Mouse (Mus musculus): ENCODE measurements at regions not wholly inside any gene's neighbourhood (a gene's known extent, or its start where the extent isn't known, plus 50 kb on each side); places are given as distances from the start of the nearest gene placed in this dataset.

DNA sequence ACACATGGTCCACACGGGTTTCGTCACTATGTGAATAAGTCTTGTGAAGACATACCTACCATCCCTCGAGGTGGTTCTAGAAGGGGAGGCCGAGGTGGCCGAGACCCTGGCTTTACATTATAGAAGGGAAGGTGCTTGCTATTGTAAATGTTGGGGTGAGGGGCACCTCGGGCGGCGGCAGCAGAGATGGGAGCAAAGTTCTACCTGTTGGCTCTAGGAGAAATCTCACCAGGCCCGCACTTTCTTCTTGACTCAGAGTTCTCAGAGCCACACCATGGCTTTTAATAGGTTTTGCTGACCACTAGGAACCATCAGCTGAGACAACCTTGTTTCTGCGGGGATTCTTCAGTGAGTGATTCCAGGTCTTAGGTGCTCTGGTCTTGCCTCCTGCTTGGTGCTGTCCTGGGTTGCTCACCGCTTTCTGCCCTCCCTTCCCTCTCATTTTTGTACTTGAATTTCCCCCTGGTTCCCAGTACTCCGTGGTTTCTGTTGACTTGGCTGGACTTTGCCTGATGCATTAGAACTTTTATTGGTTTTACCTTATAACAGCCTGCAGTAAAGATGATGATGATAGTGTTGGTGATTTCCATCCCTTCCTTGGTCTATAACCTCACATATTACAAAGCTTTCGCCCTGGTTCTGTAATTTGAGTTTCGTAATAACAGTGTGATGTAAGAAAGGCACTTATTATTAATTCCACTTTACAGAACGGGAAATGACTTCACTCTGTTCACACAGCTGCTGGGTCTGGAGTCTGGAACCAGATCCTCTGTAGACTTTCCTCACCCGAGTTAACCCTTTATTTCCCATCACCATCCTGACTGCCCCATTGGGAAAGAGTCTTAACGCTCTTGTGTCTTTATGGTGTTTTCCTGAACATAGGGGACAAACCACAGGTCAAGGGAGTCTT lies 185.6 kb downstream of the 4933412E24Rik start:
- no peaks in the 10 kb centered on the region for H3K9me3 ChIP-seq (replicated peaks)
- no peak overlapping the region for H3K4me2 ChIP-seq
- 0 out of 2 replicates have a peak, but pooled peaks cover 6% of the 10 kb centered on the region for H3K4me1 ChIP-seq
- no peak overlapping the region for H3K27ac ChIP-seq (replicated peaks)
- H3K9ac ChIP-seq (replicated peaks), result no peak overlapping the region
- no peak for ATAC-seq (ENCODE audit: low FRiP score)
- no peaks in the 10 kb centered on the region; the same call in 1 of the 2 replicates for H3K27me3 ChIP-seq (replicated peaks)
- WGBS, result 89% methylated on average over 17 of the region's 17 CpGs
- H3K4me3 ChIP-seq (replicated peaks), result no peak overlapping the region
- no peaks in the 10 kb centered on the region for H3K36me3 ChIP-seq

DNA sequence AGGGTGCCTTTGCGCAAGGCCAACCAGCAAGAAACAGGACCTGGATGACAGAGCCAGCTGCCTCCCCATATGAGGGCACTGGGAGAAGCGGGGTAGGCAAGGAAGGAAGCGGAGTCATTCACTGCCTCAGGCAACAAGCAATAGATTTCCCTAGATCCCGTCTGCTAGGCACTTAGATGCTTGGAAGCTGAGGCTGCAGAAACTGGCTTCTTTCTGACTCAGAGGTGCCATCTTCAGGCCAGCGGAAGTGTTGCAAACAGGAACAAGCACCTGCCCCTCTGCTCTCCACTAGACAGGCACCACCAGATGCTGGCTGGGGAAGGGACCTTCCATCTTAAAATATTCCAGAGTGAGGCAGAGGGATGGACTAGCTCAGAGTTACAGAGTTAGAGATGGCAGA lies 188.0 kb downstream of the 4933412E24Rik start:
- WGBS, result 18% methylated on average over 5 of the region's 5 CpGs
- Histone ChIP-seq H3K4me2 (peak overlapping the region; percentile 19; the same call in 1 of the 2 replicates), H3K9me3 (replicated peaks) (no peaks in the 10 kb centered on the region), H3K27me3 (replicated peaks) (no peaks in the 10 kb centered on the region; the same call in 1 of the 2 replicates), H3K4me1 (0 out of 2 replicates have a peak, but pooled peaks cover 6% of the 10 kb centered on the region), H3K4me3 (replicated peaks) (no peak overlapping the region), H3K36me3 (no peaks in the 10 kb centered on the region), H3K9ac (replicated peaks) (no peak overlapping the region), H3K27ac (replicated peaks) (no peak overlapping the region)
- ATAC-seq (ENCODE audit: low FRiP score), result peak; percentile 67

DNA sequence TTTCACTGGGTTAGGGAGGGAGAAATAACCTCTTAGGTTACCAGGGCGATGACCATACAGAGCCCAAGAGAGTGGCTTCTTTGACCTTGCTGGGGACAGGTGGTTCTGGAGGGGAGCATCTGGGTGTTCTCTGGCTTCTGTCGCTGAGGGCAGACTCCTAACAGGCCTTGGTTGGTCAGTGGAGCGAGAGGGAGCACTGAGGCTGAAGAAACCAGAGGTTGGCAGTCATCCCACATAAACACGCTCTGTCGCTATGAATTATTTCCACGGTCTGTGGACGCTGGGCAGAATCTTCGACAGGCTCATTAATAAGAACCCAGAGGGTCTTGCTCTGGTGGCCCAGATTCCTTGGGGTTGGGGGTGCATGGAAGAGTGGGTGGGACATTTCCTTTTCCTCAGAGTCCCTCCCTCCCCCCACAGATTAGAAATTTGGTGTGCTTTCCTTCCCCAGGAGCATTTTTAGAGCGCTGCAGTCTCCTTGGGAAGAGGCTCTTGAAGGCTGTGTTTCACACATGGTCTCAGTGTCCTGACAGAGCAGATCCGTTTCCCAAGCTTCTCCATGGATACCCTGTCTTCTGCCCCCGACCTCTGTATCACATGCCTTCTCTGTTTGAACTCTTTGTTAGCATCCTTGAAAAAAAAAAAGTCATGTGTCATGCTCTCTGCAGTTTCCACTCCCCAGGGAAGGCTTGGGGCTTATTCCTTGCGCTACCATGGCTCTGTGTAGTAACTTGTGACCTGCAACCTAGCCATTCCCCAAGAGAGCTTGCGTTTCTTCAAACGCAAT lies 190.1 kb downstream of the 4933412E24Rik start:
- H3K9ac ChIP-seq (replicated peaks), result no peak overlapping the region
- H3K27ac ChIP-seq (replicated peaks), result no peak overlapping the region
- H3K27me3 ChIP-seq (replicated peaks), result no peaks in the 10 kb centered on the region; the same call in 1 of the 2 replicates
- H3K36me3 ChIP-seq, result no peaks in the 10 kb centered on the region
- no peak overlapping the region for H3K4me3 ChIP-seq (replicated peaks)
- H3K9me3 ChIP-seq (replicated peaks), result no peaks in the 10 kb centered on the region
- H3K4me2 ChIP-seq, result no peak overlapping the region
- WGBS, result 51% methylated on average over 14 of the region's 14 CpGs
- 0 out of 2 replicates have a peak, but pooled peaks cover 6% of the 10 kb centered on the region for H3K4me1 ChIP-seq
- no peak for ATAC-seq (ENCODE audit: low FRiP score)

DNA sequence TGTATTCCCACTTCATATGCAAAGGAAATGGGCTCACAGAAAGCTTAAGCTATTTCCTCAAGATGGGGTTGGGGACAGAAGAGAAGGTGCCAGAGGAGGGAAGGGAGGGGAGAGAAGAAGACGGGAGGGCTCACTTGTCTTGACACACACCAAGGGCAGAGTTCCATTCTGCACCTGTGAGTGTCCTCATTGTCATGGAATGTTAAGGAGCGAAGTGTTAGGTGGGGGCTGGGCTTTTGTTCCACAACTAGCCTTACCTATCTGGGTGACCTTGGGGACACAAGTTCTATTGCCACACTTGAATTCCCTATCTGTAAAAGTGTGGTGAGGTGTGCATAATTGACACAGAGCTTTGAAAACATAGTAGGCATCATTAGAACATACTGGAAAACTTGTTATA lies 192.5 kb downstream of the 4933412E24Rik start:
- Histone ChIP-seq H3K9ac (replicated peaks) (no peak overlapping the region), H3K4me3 (replicated peaks) (no peak overlapping the region), H3K36me3 (no peaks in the 10 kb centered on the region), H3K4me1 (0 out of 2 replicates have a peak, but pooled peaks cover 6% of the 10 kb centered on the region), H3K27ac (replicated peaks) (no peak overlapping the region), H3K4me2 (no peak overlapping the region), H3K27me3 (replicated peaks) (no peaks in the 10 kb centered on the region), H3K9me3 (replicated peaks) (no peaks in the 10 kb centered on the region)
- 49% methylated on average over 2 of the region's 2 CpGs for WGBS
- no peak for ATAC-seq (ENCODE audit: low FRiP score)

DNA sequence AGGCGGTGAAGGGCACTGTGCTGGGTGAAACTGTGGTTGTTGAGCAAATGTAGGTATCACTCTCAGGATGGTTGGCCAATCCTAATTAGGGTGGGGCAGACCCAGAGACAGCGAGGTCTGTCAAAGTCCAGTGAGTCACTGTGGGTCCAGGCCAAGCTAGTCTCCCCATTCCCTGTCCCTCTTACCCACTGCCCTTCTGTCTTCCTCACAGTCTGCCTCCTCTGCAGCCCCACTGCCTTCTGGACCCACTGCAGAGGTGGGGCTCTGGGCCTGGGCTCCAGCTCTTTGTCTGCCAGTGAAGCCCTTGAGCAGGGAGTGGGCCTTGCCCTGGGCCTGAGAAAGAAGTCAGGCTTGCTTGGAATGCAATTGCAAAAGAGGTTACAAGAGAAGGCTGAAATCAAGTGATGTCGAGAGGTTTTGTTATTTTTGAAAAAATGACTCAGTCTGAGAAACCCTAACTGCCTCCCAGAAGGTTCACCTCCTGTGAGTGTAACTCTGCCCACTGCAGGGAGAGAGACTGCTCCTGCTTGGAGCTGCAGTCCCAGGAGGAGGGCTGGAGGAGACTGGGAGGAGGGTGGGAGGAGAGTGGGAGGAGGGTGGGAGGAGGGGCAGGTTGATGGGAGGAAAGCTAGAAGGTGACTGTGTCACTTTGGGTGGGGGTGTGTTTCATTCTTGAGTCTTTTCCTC lies 193.3 kb downstream of the 4933412E24Rik start:
- ATAC-seq (ENCODE audit: low FRiP score), result no peak

DNA sequence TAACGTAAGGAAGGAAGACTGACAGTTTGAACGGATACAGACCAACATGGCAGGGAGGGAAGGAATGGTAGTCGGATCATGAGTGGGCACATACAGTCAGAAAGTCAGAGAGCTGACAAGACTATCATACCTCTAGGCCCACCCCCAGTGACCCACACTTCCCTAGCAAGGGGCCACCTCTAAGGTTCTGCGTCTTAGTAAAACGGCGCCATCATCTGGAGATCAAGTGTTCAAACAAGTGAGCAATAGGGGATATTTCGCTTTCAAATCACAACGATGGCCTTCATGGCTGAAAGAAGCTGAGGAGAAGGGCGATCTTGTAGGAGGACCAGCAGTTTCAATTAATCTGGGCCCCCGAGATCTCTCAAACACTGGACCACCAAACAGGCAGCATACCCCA lies 196.1 kb downstream of the 4933412E24Rik start:
- no peak for ATAC-seq (ENCODE audit: low FRiP score)
- Histone ChIP-seq H3K27ac (replicated peaks) (no peak overlapping the region), H3K4me3 (replicated peaks) (no peak overlapping the region), H3K9me3 (replicated peaks) (no peaks in the 10 kb centered on the region), H3K27me3 (replicated peaks) (no peaks in the 10 kb centered on the region), H3K4me1 (no peaks in the 10 kb centered on the region), H3K4me2 (no peak overlapping the region), H3K9ac (replicated peaks) (no peak overlapping the region), H3K36me3 (no peaks in the 10 kb centered on the region)
- 84% methylated on average over 10 of the region's 10 CpGs for WGBS

More for the DNA sequence above, 193.3 kb downstream of the 4933412E24Rik start:
- Histone ChIP-seq H3K4me2 (no peak overlapping the region), H3K9ac (replicated peaks) (no peak overlapping the region), H3K9me3 (replicated peaks) (no peaks in the 10 kb centered on the region), H3K4me3 (replicated peaks) (no peak overlapping the region), H3K36me3 (no peaks in the 10 kb centered on the region), H3K4me1 (0 out of 2 replicates have a peak, but pooled peaks cover 6% of the 10 kb centered on the region), H3K27me3 (replicated peaks) (no peaks in the 10 kb centered on the region), H3K27ac (replicated peaks) (no peak overlapping the region)
- WGBS, result 79% methylated on average over 3 of the region's 3 CpGs

DNA sequence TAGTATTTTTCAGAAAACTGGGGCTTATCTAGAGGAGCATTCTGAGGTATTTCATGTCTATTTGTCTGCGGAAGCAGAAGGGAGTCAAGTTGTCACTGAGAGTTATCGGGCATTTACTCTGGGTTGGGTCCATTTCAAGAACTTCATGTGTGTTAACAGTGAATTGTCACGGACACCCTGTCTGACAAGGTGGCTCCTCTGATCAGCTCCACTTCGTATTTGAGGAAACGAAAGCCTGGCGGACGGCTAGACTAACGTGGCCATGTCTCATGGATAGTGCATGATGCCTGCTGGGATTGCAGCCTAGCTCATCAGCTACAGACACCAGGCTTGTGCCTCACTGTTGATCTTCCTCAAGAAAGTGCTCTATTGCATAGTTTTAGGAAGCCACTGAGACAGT lies 200.4 kb downstream of the 4933412E24Rik start:
- Histone ChIP-seq H3K9me3 (replicated peaks) (no peaks in the 10 kb centered on the region), H3K4me2 (no peak overlapping the region), H3K27ac (replicated peaks) (no peak overlapping the region), H3K27me3 (replicated peaks) (no peaks in the 10 kb centered on the region), H3K4me3 (replicated peaks) (no peak overlapping the region), H3K9ac (replicated peaks) (no peak overlapping the region), H3K36me3 (no peaks in the 10 kb centered on the region), H3K4me1 (no peaks in the 10 kb centered on the region)
- ATAC-seq (ENCODE audit: low FRiP score), result no peak
- 93% methylated on average over 8 of the region's 8 CpGs for WGBS

DNA sequence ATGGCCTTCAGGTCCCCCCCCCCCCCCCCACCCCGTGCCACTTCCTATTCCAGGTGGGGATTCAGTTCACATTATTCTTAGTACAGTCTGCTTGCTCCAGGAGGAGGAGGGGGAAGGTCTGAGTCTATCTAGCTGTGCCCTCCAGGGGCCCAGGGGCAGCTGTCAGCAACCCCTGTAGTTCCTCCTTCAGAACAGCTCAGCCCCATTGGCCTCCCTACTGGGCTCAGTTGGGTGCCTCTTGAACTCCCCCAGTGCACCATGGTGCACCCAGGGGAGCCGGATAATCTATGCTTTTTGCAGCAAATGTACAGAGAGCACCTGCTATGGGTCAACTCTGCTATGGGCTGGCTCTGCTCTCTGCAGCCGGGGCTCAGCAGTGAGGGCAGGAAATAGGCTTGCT lies 204.8 kb downstream of the 4933412E24Rik start:
- 52% methylated on average over 3 of the region's 3 CpGs for WGBS
- H3K9me3 ChIP-seq (replicated peaks), result no peaks in the 10 kb centered on the region
- no peaks in the 10 kb centered on the region for H3K4me1 ChIP-seq
- no peaks in the 10 kb centered on the region for H3K36me3 ChIP-seq
- H3K27ac ChIP-seq (replicated peaks), result no peak overlapping the region
- H3K27me3 ChIP-seq (replicated peaks), result no peaks in the 10 kb centered on the region
- no peak overlapping the region for H3K9ac ChIP-seq (replicated peaks)
- ATAC-seq (ENCODE audit: low FRiP score), result no peak
- H3K4me3 ChIP-seq (replicated peaks), result no peak overlapping the region
- no peak overlapping the region for H3K4me2 ChIP-seq

DNA sequence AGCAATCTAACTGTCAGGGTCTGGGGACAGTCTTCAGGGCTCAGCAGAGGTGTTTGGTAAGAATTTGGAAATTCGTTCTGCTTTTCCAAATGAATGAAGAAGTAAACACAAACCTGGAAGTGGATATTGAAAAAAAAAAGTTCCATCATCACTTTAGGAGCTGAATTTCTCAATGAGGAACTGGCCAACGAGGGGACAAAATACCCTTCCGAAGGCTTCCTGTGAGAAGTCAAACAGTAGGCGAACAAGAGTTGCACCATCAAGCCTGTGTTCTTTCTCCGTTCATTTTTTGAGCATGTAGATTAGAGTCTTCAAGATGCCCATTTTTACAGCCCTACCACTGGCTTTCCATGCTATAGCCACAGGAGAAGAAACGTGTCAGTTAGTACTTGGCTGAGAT lies 207.1 kb downstream of the 4933412E24Rik start:
- 94% methylated on average over 6 of the region's 6 CpGs for WGBS
- no peaks in the 10 kb centered on the region for H3K36me3 ChIP-seq
- no peak overlapping the region for H3K4me3 ChIP-seq (replicated peaks)
- no peak overlapping the region for H3K9ac ChIP-seq (replicated peaks)
- no peak overlapping the region for H3K4me2 ChIP-seq
- H3K9me3 ChIP-seq (replicated peaks), result no peaks in the 10 kb centered on the region
- H3K27me3 ChIP-seq (replicated peaks), result no peaks in the 10 kb centered on the region
- H3K27ac ChIP-seq (replicated peaks), result no peak overlapping the region
- no peaks in the 10 kb centered on the region for H3K4me1 ChIP-seq
- no peak for ATAC-seq (ENCODE audit: low FRiP score)

DNA sequence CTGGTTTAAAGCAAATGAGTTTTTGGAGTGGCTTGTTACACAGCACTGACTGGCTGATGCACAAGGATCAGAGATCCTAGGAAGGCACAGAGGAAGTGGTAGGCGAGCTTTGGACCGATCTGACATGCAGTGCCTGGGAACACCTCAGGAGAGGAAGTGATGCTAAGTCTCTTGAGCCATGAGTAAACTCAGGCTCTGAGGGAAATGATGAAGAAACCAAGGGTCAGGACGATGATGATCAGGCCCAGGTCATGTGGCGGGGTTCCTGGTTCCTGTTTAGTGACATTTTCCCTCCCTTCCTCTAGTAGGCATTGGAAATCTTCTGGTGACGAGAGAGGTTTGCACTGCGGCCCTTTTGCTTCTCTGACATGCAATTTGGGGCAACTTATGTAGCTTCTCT lies 208.7 kb downstream of the 4933412E24Rik start:
- H3K9ac ChIP-seq (replicated peaks), result no peak overlapping the region
- WGBS, result 93% methylated on average over 6 of the region's 6 CpGs
- H3K4me3 ChIP-seq (replicated peaks), result no peak overlapping the region
- H3K36me3 ChIP-seq, result no peaks in the 10 kb centered on the region
- H3K27me3 ChIP-seq (replicated peaks), result no peaks in the 10 kb centered on the region
- H3K4me2 ChIP-seq, result no peak overlapping the region
- ATAC-seq (ENCODE audit: low FRiP score), result no peak
- no peaks in the 10 kb centered on the region for H3K4me1 ChIP-seq
- H3K27ac ChIP-seq (replicated peaks), result no peak overlapping the region
- H3K9me3 ChIP-seq (replicated peaks), result no peaks in the 10 kb centered on the region

DNA sequence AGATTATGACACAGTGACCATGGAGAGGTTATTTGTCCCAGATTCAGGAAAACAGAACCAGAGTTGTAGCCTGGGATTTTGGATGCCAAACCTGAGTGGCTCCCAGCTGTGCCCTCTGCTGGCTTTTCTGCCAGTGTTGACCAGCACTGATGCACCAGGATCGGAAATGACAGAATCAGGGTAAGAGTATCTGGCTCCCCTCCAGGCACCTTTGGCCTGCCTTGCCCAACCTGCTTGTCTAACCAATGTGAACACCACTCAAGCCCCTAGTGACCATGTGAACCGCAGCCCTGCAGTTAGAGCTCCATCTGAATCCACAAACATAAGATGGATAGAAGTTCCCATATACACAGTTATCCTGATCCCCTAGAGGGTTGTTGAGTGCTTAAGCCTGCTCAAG lies 210.6 kb downstream of the 4933412E24Rik start:
- H3K36me3 ChIP-seq, result no peaks in the 10 kb centered on the region
- H3K4me1 ChIP-seq, result no peaks in the 10 kb centered on the region
- no peak overlapping the region for H3K27ac ChIP-seq (replicated peaks)
- no peak overlapping the region for H3K4me3 ChIP-seq (replicated peaks)
- no peak overlapping the region for H3K4me2 ChIP-seq
- WGBS, result 95% methylated on average over 2 of the region's 2 CpGs
- no peaks in the 10 kb centered on the region for H3K27me3 ChIP-seq (replicated peaks)
- no peak for ATAC-seq (ENCODE audit: low FRiP score)
- H3K9ac ChIP-seq (replicated peaks), result no peak overlapping the region
- no peaks in the 10 kb centered on the region for H3K9me3 ChIP-seq (replicated peaks)
